Mouse (Mus musculus) neural tube, embryonic 12.5 days (tissue): Measurements from ENCODE around the gene Peak1. TPM values are rescaled to one million over a fixed set of nuclear protein-coding genes. Genes with fewer than 3 reads are reported as not detected.

Source experiments
- ATAC-seq: fragments of 200-750 bp; cut with Nextera tagmentation; 2 replicates; pipeline ENCODE4 v1.8.0; 2017; ENCODE audit warnings: low read depth, mild to moderate bottlenecking, moderate TSS enrichment, moderate library complexity; ENCODE audit not compliant: low FRiP score
- H3K27ac ChIP-seq: fragments of 300-500 bp; sonication (generic); 2 replicates; pipeline ENCODE4 v1.5.1; 2016
- H3K27me3 ChIP-seq: fragments of 300-500 bp; sonication (generic); replicated peaks from 2 replicates; pipeline ENCODE4 v1.6.1; 2016; ENCODE audit warnings: mild to moderate bottlenecking
- H3K36me3 ChIP-seq: fragments of 300-500 bp; sonication (generic); 2 replicates; pipeline ENCODE4 v1.6.1; 2016; ENCODE audit warnings: mild to moderate bottlenecking
- H3K4me1 ChIP-seq: fragments of 300-500 bp; sonication (generic); 2 replicates; pipeline ENCODE4 v1.6.1; 2016
- H3K4me2 ChIP-seq: fragments of 300-500 bp; sonication (generic); replicated peaks from 2 replicates; pipeline ENCODE4 v1.6.1; 2016; ENCODE audit warnings: mild to moderate bottlenecking
- H3K4me3 ChIP-seq: fragments of 300-500 bp; sonication (generic); 2 replicates; pipeline ENCODE4 v1.5.1; 2016
- H3K9ac ChIP-seq: fragments of 300-500 bp; sonication (generic); 2 replicates; pipeline ENCODE4 v1.6.1; 2016; ENCODE audit warnings: mild to moderate bottlenecking
- H3K9me3 ChIP-seq: fragments of 300-500 bp; sonication (generic); 2 replicates; pipeline ENCODE4 v1.6.1; 2016; ENCODE audit warnings: mild to moderate bottlenecking
- WGBS: fragments of 180-500 bp; shearing (Covaris S2); methylation state at CpG from one replicate; pipeline ENCODE4 v1.1.7; 2016; 5-methylcytosine and 5-hydroxymethylcytosine counted together
- polyA plus RNA-seq: library from polyadenylated mRNA; unstranded; fragments of >200 nt; fragmentation: Nextera tagmentation; extraction: Ambion mirVana; gene quantifications from 2 replicates; pipeline ENCODE4 v1.2.1, GENCODE M21; 2016

Peak1 gene
- polyA plus RNA-seq, 1 experiment from 2014 or later = 7.8 TPM

DNA sequence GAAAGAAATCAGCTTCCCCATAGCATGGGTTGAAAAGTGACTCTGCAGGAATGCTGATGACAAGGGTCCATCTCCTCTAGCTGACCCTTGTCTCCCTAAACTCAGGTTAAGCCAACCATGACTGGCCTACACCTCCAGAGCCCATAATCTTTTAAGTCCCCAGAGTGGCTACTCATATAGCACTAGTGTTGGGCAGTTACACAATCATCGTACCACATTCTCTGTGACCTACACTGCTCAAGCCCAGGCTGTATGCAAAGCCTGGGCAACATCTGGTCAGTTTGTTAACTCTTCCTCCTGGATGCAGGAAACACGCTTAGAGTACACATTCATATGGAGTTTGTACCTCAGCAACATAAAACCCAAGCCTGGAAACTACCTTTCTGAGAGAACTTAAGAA is 217.7 kb downstream of the Peak1 start:
- Histone ChIP-seq H3K27ac (no peak overlapping the region), H3K27me3 (no peaks in the 10 kb centered on the region), H3K9ac (no peak overlapping the region), H3K36me3 (no peaks in the 10 kb centered on the region), H3K4me1 (no peaks in the 10 kb centered on the region; the same call in 1 of the 2 replicates), H3K4me2 (no peak overlapping the region), H3K4me3 (no peak overlapping the region), H3K9me3 (no peaks in the 10 kb centered on the region)
- 67% methylated on average over 2 of the region's 2 CpGs for WGBS
- ATAC-seq = no peak

DNA sequence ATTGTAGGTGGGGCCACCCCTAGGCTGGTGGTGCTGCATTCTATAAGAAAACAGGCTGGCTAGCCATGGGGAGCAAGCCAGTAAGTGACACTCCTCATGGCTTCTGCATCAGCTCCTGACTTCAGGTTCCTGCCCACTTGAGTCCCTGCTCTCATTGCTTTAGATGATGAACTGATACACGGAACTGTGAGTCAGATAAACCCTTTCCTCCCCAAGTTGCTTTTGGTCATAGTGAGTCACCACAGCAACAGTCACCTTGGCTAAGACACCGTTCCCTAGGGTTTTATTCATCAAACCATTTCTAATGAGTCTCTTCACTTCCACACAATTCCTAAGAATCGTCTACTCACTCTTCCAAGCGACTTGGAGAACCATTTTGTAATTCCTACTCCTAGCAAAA is 220.9 kb downstream of the Peak1 start:
- H3K27ac ChIP-seq = no peak overlapping the region
- no peaks in the 10 kb centered on the region for H3K36me3 ChIP-seq
- H3K9me3 ChIP-seq = no peaks in the 10 kb centered on the region
- no peak overlapping the region for H3K9ac ChIP-seq
- 88% methylated on average over 4 of the region's 4 CpGs for WGBS
- ATAC-seq = no peak
- no peak overlapping the region for H3K4me3 ChIP-seq
- H3K4me2 ChIP-seq = no peak overlapping the region
- H3K27me3 ChIP-seq = no peaks in the 10 kb centered on the region
- peaks cover 8% of the 10 kb centered on the region for H3K4me1 ChIP-seq

DNA sequence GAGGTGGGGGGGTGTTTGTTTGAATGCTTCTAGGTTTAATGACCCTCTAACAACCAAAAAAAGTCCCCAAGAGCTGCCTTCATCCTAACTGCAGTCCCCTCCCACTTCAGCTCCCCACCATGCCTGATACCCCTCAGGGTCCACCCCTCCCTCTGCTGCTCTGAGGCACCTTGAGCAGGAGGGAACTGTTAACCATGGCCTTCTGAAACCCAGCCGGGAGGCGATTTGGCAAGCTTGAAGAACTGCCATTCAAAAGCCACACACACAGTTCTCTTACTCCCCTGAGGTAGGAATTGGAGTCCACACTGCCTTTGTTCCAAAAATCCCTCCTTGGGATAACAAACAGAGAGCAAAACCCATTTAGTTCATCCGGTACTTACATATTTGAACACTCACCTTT is 222.7 kb downstream of the Peak1 start:
- Histone ChIP-seq H3K4me1 (peaks cover 14% of the 10 kb centered on the region), H3K27ac (no peak overlapping the region), H3K9ac (no peak overlapping the region), H3K27me3 (no peaks in the 10 kb centered on the region), H3K9me3 (no peaks in the 10 kb centered on the region), H3K4me2 (no peak overlapping the region), H3K4me3 (no peak overlapping the region), H3K36me3 (no peaks in the 10 kb centered on the region)
- 41% methylated on average over 3 of the region's 3 CpGs for WGBS
- no peak for ATAC-seq

DNA sequence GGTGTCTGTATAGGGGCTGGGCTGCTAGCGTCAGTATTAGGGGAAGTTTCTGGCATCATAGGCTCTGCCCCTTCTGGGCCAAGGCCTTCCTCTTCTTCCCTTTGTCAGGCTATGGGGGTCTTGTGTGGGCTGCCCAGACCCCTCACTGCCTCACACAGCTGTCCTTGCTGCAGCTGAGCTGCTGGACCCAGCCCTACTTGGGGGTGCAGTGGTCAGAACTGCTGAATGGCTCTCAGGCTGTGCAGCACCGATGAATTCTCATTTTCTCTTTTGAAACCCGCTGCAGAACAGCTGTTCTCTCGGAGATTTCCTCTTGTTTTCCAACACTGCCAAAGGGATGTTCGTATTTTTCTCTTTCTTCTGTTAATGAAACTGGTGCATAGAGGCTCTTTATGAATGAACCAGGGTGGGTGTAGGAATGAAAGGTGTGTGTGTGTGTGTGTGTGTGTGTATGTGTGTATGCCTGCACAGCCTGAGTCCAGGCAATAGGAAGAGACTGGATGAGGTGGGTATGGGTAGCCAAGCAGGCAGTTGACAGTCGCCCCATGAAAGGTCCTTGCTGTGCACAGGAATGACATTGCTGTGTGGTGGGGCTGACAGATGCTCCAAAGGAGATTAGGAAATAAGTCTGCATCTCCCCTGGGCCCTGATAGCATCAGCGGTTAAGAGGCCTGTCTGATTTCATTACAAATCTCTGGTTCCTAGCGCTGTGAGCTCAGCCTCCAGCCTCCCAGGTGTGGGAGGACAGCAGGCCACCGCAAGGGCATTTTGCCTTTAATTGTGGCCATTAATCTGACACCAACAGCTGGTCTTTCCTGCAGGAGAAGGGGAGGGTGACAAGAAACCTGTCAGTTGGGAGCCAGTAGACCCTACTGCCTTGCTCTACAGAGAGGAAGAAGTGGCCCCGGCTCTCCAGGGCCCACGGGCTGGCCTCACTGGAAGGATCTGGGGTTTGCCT is 226.1 kb downstream of the Peak1 start:
- Histone ChIP-seq H3K9ac (no peak overlapping the region), H3K27ac (no peak overlapping the region), H3K4me3 (no peak overlapping the region), H3K4me1 (peaks cover 14% of the 10 kb centered on the region), H3K9me3 (no peaks in the 10 kb centered on the region), H3K4me2 (no peak overlapping the region), H3K27me3 (no peaks in the 10 kb centered on the region), H3K36me3 (no peaks in the 10 kb centered on the region)
- 59% methylated on average over 11 of the region's 11 CpGs for WGBS
- peak; percentile 37; the same call in 1 of the 2 replicates for ATAC-seq

DNA sequence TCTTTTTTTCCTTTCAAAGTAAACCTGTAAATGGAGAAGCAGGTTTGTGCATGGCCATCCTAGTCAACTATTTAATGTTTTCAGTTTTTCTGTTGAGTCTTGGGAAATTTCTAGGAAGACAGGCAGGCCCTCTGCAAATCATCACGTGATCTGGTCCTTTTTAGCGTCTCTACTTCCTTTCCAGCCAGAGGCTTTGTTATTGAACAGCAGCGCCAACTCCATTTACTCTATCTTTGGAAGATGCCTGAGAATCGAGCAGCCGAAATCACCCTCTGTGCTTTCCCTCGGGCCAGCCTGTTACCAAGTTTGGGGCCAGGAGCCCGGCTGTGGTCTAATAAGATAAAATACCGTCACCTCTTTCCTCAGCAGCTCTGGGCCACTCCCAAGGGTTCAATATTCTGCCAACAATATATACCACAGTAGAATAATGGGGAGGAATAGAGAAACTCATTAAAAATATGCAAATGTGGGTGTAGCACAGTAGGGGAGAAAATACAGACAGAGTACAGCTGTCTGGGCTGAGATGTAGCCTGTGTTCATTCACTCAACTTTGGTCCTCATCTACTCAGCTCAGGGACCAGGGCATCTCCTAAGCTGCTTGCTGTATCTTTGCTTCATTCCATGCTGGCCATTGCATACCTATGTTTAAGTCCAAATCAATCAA is 237.6 kb downstream of the Peak1 start:
- Histone ChIP-seq H3K9ac (no peak overlapping the region), H3K4me3 (no peak overlapping the region), H3K27ac (no peak overlapping the region), H3K9me3 (no peaks in the 10 kb centered on the region), H3K4me1 (peaks cover 9% of the 10 kb centered on the region), H3K36me3 (no peaks in the 10 kb centered on the region), H3K4me2 (peak overlapping the region; percentile 9; the same call in 1 of the 2 replicates), H3K27me3 (no peaks in the 10 kb centered on the region)
- ATAC-seq = peak; percentile 37; the same call in 1 of the 2 replicates
- 35% methylated on average over 8 of the region's 8 CpGs for WGBS

DNA sequence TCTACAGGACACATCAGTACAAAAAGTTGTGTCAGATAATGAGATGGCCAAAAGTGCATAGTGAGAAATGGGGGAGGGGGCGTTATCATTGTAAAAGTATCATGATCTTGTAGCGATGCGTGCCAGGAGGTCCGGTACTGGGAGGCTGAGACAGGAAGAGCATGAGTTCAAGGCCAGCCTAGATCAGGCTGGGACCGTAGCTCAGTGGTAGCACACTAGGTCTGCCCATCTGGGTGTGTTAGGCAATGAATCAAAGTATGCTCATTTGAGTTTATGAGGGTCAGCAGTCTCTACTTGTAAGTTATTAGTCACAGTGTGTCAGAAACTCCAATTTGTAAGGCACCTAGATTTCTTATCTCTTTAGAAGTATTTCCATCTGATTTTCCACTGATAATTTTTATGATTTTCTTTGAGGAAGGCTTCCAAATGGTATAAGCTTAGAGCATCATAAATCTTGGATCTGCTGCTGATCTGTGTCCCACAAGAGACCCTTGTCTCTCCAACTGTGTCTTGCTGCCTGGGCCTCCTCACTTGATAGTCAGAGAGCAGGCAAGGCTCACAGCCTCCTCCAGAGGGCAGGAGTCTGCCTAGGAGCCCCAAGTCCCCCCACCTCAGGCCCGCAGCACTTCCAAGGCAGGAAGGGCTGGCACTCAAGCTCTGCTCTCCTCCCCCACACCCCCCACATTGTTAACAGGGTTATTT is 238.3 kb downstream of the Peak1 start:
- Histone ChIP-seq H3K4me3 (no peak overlapping the region), H3K36me3 (no peaks in the 10 kb centered on the region), H3K27ac (no peak overlapping the region), H3K27me3 (no peaks in the 10 kb centered on the region), H3K9me3 (no peaks in the 10 kb centered on the region), H3K4me1 (peaks cover 9% of the 10 kb centered on the region), H3K9ac (no peak overlapping the region), H3K4me2 (peak overlapping the region; percentile 9; the same call in 1 of the 2 replicates)
- 0 out of 2 replicates have a peak, but pooled peaks have one; percentile 33 for ATAC-seq
- whole genome bisulfite sequencing = 77% methylated on average over 6 of the region's 6 CpGs

DNA sequence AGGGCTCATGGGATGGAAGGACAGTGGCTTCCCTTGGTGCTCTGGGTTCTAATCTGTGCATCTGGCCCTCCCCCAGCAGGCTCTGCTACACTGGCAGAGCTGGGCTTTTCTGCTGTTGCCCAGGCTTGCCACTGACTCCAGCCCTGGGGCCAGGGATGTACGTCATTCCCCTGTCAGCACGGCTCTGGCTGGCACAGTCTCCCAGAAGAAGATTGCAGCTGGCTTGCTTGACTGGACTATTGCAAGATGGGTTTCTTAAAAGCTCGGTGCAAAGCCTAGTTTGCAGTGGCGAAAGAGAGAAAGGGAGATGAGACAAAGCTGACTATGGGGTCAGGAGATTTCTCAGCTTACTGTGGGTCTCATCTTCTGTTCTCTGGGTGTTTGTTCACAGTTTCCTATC is 240.5 kb downstream of the Peak1 start:
- no peaks in the 10 kb centered on the region for H3K27me3 ChIP-seq
- WGBS = 76% methylated on average over 4 of the region's 4 CpGs
- no peak for ATAC-seq

DNA sequence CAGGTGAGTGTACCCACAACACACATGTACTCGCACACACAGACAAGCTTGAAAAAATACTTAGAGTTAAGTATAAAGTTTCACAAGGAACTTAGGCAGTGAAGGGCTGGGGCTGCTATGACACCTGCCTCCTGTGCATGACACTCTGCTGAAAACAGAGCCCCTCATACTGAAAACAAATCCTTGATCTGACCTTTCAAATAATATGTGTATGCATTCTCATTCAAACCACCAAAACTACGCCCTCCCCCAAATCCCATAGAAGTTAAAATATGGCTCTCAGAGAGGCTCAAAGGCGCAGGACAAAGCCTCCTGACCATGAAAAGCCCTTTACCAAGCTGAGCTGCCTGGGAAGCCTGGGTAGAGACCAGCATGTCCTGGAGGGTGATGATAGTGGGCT is 242.6 kb downstream of the Peak1 start:
- Histone ChIP-seq H3K27me3 (no peaks in the 10 kb centered on the region), H3K36me3 (no peaks in the 10 kb centered on the region), H3K4me3 (no peak overlapping the region), H3K9ac (no peak overlapping the region), H3K27ac (no peak overlapping the region), H3K4me2 (no peak overlapping the region), H3K4me1 (peaks cover 5% of the 10 kb centered on the region; the same call in 1 of the 2 replicates), H3K9me3 (no peaks in the 10 kb centered on the region)
- WGBS = 82% methylated on average over 3 of the region's 3 CpGs
- ATAC-seq = no peak

More for the DNA sequence above, 240.5 kb downstream of the Peak1 start:
- Histone ChIP-seq H3K4me1 (peaks cover 9% of the 10 kb centered on the region), H3K9ac (no peak overlapping the region), H3K27ac (no peak overlapping the region), H3K36me3 (no peaks in the 10 kb centered on the region), H3K9me3 (no peaks in the 10 kb centered on the region), H3K4me2 (no peak overlapping the region), H3K4me3 (no peak overlapping the region)

DNA sequence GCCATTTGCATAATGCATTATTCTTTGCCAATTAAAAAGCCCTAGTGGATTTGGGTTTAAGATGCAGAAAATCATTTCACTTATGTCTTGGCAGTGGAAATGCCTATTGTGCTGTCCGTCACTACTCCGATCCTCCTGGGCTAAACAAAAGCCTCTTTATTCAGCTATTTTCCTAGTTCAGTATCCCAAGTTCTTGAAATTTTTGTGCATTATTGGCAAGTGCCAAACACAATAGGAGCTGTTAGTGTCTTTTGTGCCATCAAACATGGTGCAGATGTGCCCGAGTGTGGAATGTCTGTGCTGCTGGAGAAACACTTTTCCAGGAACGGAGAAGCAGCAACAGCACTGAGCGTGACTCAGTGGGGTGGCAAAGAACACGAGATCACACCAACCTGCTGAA is 250.2 kb downstream of the Peak1 start:
- no peak for ATAC-seq
- Histone ChIP-seq H3K4me2 (no peak overlapping the region), H3K9me3 (no peaks in the 10 kb centered on the region), H3K27ac (no peak overlapping the region), H3K27me3 (no peaks in the 10 kb centered on the region), H3K9ac (no peak overlapping the region), H3K4me1 (no peaks in the 10 kb centered on the region), H3K4me3 (no peak overlapping the region), H3K36me3 (no peaks in the 10 kb centered on the region)
- 29% methylated on average over 6 of the region's 6 CpGs for WGBS

DNA sequence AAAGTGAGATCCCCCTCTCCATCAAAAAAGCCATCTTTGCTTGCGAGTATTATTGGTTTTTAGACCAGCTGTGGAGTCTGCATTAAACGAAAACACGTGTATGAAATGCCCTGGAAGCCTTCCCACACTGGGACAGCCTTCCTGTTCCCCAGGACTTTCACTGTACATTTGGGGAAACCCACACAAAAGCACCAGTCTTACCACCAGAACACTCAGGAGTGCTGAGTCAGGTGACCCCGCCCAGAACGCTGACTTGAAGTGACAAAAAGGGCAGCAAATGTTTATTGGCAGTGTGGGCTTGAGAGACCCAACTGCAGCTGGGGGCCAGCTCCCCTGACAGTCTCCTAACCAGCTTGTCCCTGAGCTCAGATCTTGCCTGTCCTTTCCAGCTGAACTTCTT is 251.7 kb downstream of the Peak1 start:
- no peak for ATAC-seq
- Histone ChIP-seq H3K4me3 (no peak overlapping the region), H3K4me2 (no peak overlapping the region), H3K27me3 (no peaks in the 10 kb centered on the region), H3K27ac (no peak overlapping the region), H3K9ac (no peak overlapping the region), H3K36me3 (no peaks in the 10 kb centered on the region), H3K4me1 (0 out of 2 replicates have a peak, but pooled peaks cover 6% of the 10 kb centered on the region), H3K9me3 (no peaks in the 10 kb centered on the region)
- WGBS = 66% methylated on average over 5 of the region's 5 CpGs

DNA sequence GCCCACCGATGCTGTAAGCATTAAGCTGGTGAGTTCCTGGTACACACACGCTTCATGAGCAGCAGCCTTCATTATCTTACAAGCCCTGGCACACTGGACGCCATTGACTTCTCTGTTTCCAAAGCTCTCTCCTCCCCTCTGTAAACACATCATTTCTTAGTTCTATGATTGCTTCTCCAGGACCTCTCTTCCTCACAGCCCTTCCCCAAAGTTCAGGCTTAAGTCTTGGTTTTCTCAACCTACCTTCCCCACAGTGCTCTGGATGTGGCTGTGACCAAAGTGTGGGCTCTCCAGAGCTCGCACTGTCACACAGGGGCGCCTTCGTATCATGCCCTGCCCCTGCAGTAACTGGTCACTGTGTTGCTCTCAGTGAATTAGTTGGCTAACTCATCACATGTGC is 252.5 kb downstream of the Peak1 start, which contains the start of gene Tspan3:
Tspan3 (minus strand) TSS at position 101 of the 400 bp plus-strand sequence.
- no peak within 1 kb of the TSS for H3K4me3 ChIP-seq
- 95% methylated on average over 6 of the region's 6 CpGs for WGBS
- H3K27ac ChIP-seq = no peak within 1 kb of the TSS
- H3K4me2 ChIP-seq = no peak within 1 kb of the TSS
- ATAC-seq = no peak
- H3K4me1 ChIP-seq = 0 out of 2 replicates have a peak, but pooled peaks cover 6% of the 10 kb centered on the region
- no peaks in the 10 kb centered on the region for H3K27me3 ChIP-seq
- no peak within 1 kb of the TSS for H3K9ac ChIP-seq
- H3K9me3 ChIP-seq = no peaks in the 10 kb centered on the region
- H3K36me3 ChIP-seq = no peaks in the 10 kb centered on the region
